Mouse (Mus musculus) limb, embryonic 10.5 days (tissue): ENCODE measurements around the gene Yif1b. TPM values are rescaled to one million over a fixed set of nuclear protein-coding genes. Genes with fewer than 3 reads are reported as not detected.
A peak's percentile ranks its signal among the peaks of the same experiment; 100 is the strongest.

Experiments
- DNase-seq: peaks from one replicate; pipeline ENCODE4 v3.0.0-alpha.2; 2017; ENCODE audit warnings: low spot score
- H3K27ac ChIP-seq: fragments of 300-500 bp; sonication (generic); 2 replicates; pipeline ENCODE4 v1.5.1; 2016; ENCODE audit warnings: mild to moderate bottlenecking
- H3K27me3 ChIP-seq: fragments of 300-500 bp; sonication (generic); 2 replicates; pipeline ENCODE4 v1.6.1; 2016; ENCODE audit warnings: low read depth, mild to moderate bottlenecking; ENCODE audit not compliant: poor library complexity, severe bottlenecking
- H3K36me3 ChIP-seq: fragments of 300-500 bp; sonication (generic); 2 replicates; pipeline ENCODE4 v1.6.1; 2016; ENCODE audit warnings: mild to moderate bottlenecking, moderate library complexity
- H3K4me1 ChIP-seq: fragments of 300-500 bp; sonication (generic); 2 replicates; pipeline ENCODE4 v1.6.1; 2016
- H3K4me3 ChIP-seq: fragments of 300-500 bp; sonication (generic); 2 replicates; pipeline ENCODE4 v1.5.1; 2016; ENCODE audit warnings: mild to moderate bottlenecking, moderate library complexity
- H3K9me3 ChIP-seq: fragments of 300-500 bp; sonication (generic); replicated peaks from 2 replicates; pipeline ENCODE4 v1.6.1; 2016; ENCODE audit warnings: mild to moderate bottlenecking
- WGBS: fragments of 180-500 bp; shearing (Covaris S2); methylation state at CpG from one replicate; pipeline ENCODE4 v1.1.7; 2016; 5-methylcytosine and 5-hydroxymethylcytosine counted together
- polyA plus RNA-seq: library from polyadenylated mRNA; unstranded; fragments of >200 nt; fragmentation: Nextera tagmentation; extraction: Ambion mirVana; gene quantifications from 2 replicates; pipeline ENCODE4 v1.2.1, GENCODE M21; 2016

Yif1b gene
- polyA plus RNA-seq, 1 experiment from 2014 or later, result 103 TPM

- DNase-seq, result peak; percentile 45
- peak overlapping the region; percentile 48 for H3K4me3 ChIP-seq
Measured at GRCm38 (mm10) chr7:29247706-29248105, 9.6 kb downstream of the Yif1b start.

GRCm38 (mm10) chr7:29248261-29248841 is 10.2 kb downstream of the Yif1b start, which contains the start of gene 2200002D01Rik:
TSS of gene 2200002D01Rik (minus strand) at chr7:29248466.
- WGBS, result 5% methylated on average over 20 of the region's 20 CpGs
- peak; percentile 57 for DNase-seq

More at GRCm38 (mm10) chr7:29247706-29248105, 9.6 kb downstream of the Yif1b start:
- H3K27ac ChIP-seq, result peak overlapping the region; percentile 68
- 6% methylated on average over 19 of the region's 19 CpGs for WGBS
- peaks cover 39% of the 10 kb centered on the region for H3K36me3 ChIP-seq
- H3K9me3 ChIP-seq, result no peaks in the 10 kb centered on the region
- peaks cover 18% of the 10 kb centered on the region for H3K4me1 ChIP-seq
- peaks cover 21% of the 10 kb centered on the region for H3K27me3 ChIP-seq

GRCm38 (mm10) chr7:29251166-29251565 is 13.0 kb downstream of the Yif1b start:
- Histone ChIP-seq H3K27ac (no peak overlapping the region), H3K4me1 (peaks cover 32% of the 10 kb centered on the region), H3K27me3 (peaks cover 21% of the 10 kb centered on the region), H3K36me3 (peaks cover 14% of the 10 kb centered on the region), H3K9me3 (no peaks in the 10 kb centered on the region), H3K4me3 (no peak overlapping the region)
- WGBS, result 78% methylated on average over 3 of the region's 3 CpGs
- DNase-seq, result no peak

More at GRCm38 (mm10) chr7:29248261-29248841, 10.2 kb downstream of the Yif1b start, which contains the start of gene 2200002D01Rik:
- Histone ChIP-seq H3K27me3 (peaks cover 21% of the 10 kb centered on the region), H3K27ac (peak within 1 kb of the TSS; percentile 68), H3K36me3 (peaks cover 39% of the 10 kb centered on the region), H3K4me1 (peaks cover 23% of the 10 kb centered on the region), H3K9me3 (no peaks in the 10 kb centered on the region), H3K4me3 (peak within 1 kb of the TSS; percentile 48)

GRCm38 (mm10) chr7:29253842-29254241 is 15.7 kb downstream of the Yif1b start:
- 53% methylated on average over 5 of the region's 5 CpGs for WGBS
- 0 out of 2 replicates have a peak overlapping the region, but pooled peaks have one; percentile 6 for H3K27ac ChIP-seq
- no peak for DNase-seq

GRCm38 (mm10) chr7:29255875-29256274 is 17.7 kb downstream of the Yif1b start:
- DNase-seq, result no peak
- H3K4me1 ChIP-seq, result peaks cover 45% of the 10 kb centered on the region
- 85% methylated on average over 4 of the region's 4 CpGs for WGBS
- H3K4me3 ChIP-seq, result no peak overlapping the region
- H3K27me3 ChIP-seq, result no peaks in the 10 kb centered on the region
- H3K9me3 ChIP-seq, result no peaks in the 10 kb centered on the region
- H3K27ac ChIP-seq, result no peak overlapping the region
- 0 out of 2 replicates have a peak, but pooled peaks cover 5% of the 10 kb centered on the region for H3K36me3 ChIP-seq

More at GRCm38 (mm10) chr7:29253842-29254241, 15.7 kb downstream of the Yif1b start:
- Histone ChIP-seq H3K27me3 (peaks cover 7% of the 10 kb centered on the region), H3K4me1 (peaks cover 28% of the 10 kb centered on the region), H3K36me3 (0 out of 2 replicates have a peak, but pooled peaks cover 5% of the 10 kb centered on the region), H3K9me3 (no peaks in the 10 kb centered on the region), H3K4me3 (no peak overlapping the region)

GRCm38 (mm10) chr7:29257368-29257767 is 19.2 kb downstream of the Yif1b start:
- Histone ChIP-seq H3K4me3 (no peak overlapping the region), H3K4me1 (peaks cover 50% of the 10 kb centered on the region), H3K9me3 (no peaks in the 10 kb centered on the region), H3K27ac (no peak overlapping the region), H3K27me3 (no peaks in the 10 kb centered on the region), H3K36me3 (0 out of 2 replicates have a peak, but pooled peaks cover 5% of the 10 kb centered on the region)
- WGBS, result 100% methylated on average over 1 of the region's 1 CpGs
- DNase-seq, result no peak

- Histone ChIP-seq H3K4me1 (peaks cover 37% of the 10 kb centered on the region), H3K27me3 (no peaks in the 10 kb centered on the region), H3K27ac (peak overlapping the region; percentile 84), H3K36me3 (0 out of 2 replicates have a peak, but pooled peaks cover 5% of the 10 kb centered on the region), H3K4me3 (peak overlapping the region; percentile 33), H3K9me3 (no peaks in the 10 kb centered on the region)
- 80% methylated on average over 10 of the region's 10 CpGs for WGBS
- DNase-seq, result peak; percentile 48
Measured at GRCm38 (mm10) chr7:29259781-29260730, 21.9 kb downstream of the Yif1b start.

- 75% methylated on average over 6 of the region's 6 CpGs for WGBS
- Histone ChIP-seq H3K9me3 (no peaks in the 10 kb centered on the region), H3K36me3 (0 out of 2 replicates have a peak, but pooled peaks cover 5% of the 10 kb centered on the region), H3K27ac (no peak overlapping the region), H3K4me3 (no peak overlapping the region), H3K27me3 (no peaks in the 10 kb centered on the region), H3K4me1 (peaks cover 44% of the 10 kb centered on the region)
- DNase-seq, result no peak
Measured at GRCm38 (mm10) chr7:29262151-29262550, 24.0 kb downstream of the Yif1b start.

GRCm38 (mm10) chr7:29263831-29264230 is 25.7 kb downstream of the Yif1b start:
- Histone ChIP-seq H3K27me3 (no peaks in the 10 kb centered on the region), H3K4me3 (no peak overlapping the region), H3K27ac (no peak overlapping the region), H3K36me3 (no peaks in the 10 kb centered on the region), H3K9me3 (no peaks in the 10 kb centered on the region), H3K4me1 (peaks cover 30% of the 10 kb centered on the region)
- no peak for DNase-seq
- 87% methylated on average over 3 of the region's 3 CpGs for WGBS

GRCm38 (mm10) chr7:29265636-29266035 is 27.5 kb downstream of the Yif1b start:
- H3K27ac ChIP-seq, result 0 out of 2 replicates have a peak overlapping the region, but pooled peaks have one; percentile 25
- no peaks in the 10 kb centered on the region for H3K9me3 ChIP-seq
- no peak overlapping the region for H3K4me3 ChIP-seq
- no peaks in the 10 kb centered on the region for H3K27me3 ChIP-seq
- H3K4me1 ChIP-seq, result peaks cover 14% of the 10 kb centered on the region
- WGBS, result 89% methylated on average over 7 of the region's 7 CpGs
- no peak for DNase-seq
- no peaks in the 10 kb centered on the region for H3K36me3 ChIP-seq

- no peak overlapping the region for H3K4me3 ChIP-seq
- H3K27me3 ChIP-seq, result no peaks in the 10 kb centered on the region
- no peak overlapping the region for H3K27ac ChIP-seq
- WGBS, result 68% methylated on average over 4 of the region's 4 CpGs
- DNase-seq, result no peak
- H3K4me1 ChIP-seq, result peaks cover 16% of the 10 kb centered on the region
- no peaks in the 10 kb centered on the region for H3K9me3 ChIP-seq
- no peaks in the 10 kb centered on the region for H3K36me3 ChIP-seq
Measured at GRCm38 (mm10) chr7:29266931-29267330, 28.8 kb downstream of the Yif1b start.

- H3K36me3 ChIP-seq, result no peaks in the 10 kb centered on the region
- H3K4me1 ChIP-seq, result peaks cover 12% of the 10 kb centered on the region; the same call in 1 of the 2 replicates
- H3K27ac ChIP-seq, result no peak overlapping the region
- H3K4me3 ChIP-seq, result no peak overlapping the region
- no peak for DNase-seq
- 94% methylated on average over 4 of the region's 4 CpGs for WGBS
- H3K27me3 ChIP-seq, result no peaks in the 10 kb centered on the region
- no peaks in the 10 kb centered on the region for H3K9me3 ChIP-seq
Measured at GRCm38 (mm10) chr7:29270445-29270844, 32.3 kb downstream of the Yif1b start.
